Mouse (Mus musculus) liver, adult 2 months (tissue): ENCODE measurements around the gene Tnnt3. TPM values are rescaled to one million over a fixed set of nuclear protein-coding genes. Genes with fewer than 3 reads are reported as not detected.

ENCODE experiments used
- DNase-seq: peaks from one replicate; pipeline ENCODE4 v3.0.0-alpha.2; 2011; ENCODE audit warnings: low read depth, low spot score; ENCODE audit errors: extremely low read depth
- H3K27ac ChIP-seq: fragments of 200-500 bp; replicated peaks from 2 replicates; pipeline ENCODE4 v1.5.1; 2012; ENCODE audit warnings: low read depth, mild to moderate bottlenecking, control low read depth, inconsistent platforms, low read length; ENCODE audit not compliant: insufficient read depth
- H3K27me3 ChIP-seq: fragments of 200-500 bp; 2 replicates; pipeline ENCODE4 v1.6.1; 2012; ENCODE audit warnings: mild to moderate bottlenecking, moderate library complexity, low read length, inconsistent platforms; ENCODE audit not compliant: control insufficient read depth, insufficient read depth
- H3K36me3 ChIP-seq: fragments of 200-500 bp; 2 replicates; pipeline ENCODE4 v1.6.1; 2012; ENCODE audit warnings: low read length, inconsistent platforms; ENCODE audit not compliant: control insufficient read depth, insufficient read depth
- H3K4me1 ChIP-seq: fragments of 200-500 bp; 2 replicates; pipeline ENCODE4 v1.6.1; 2011; ENCODE audit warnings: low read length; ENCODE audit not compliant: control insufficient read depth, insufficient read depth
- H3K4me3 ChIP-seq: fragments of 200-500 bp; 2 replicates; pipeline ENCODE4 v1.5.1; 2011; ENCODE audit warnings: low read depth, mild to moderate bottlenecking, control low read depth, low read length, moderate library complexity; ENCODE audit not compliant: insufficient read depth
- H3K79me2 ChIP-seq: fragments of 200-500 bp; 2 replicates; pipeline ENCODE4 v1.6.1; 2012; ENCODE audit warnings: inconsistent platforms, mild to moderate bottlenecking, low read length, moderate library complexity; ENCODE audit not compliant: control insufficient read depth, insufficient read depth
- H3K9ac ChIP-seq: fragments of 200-500 bp; 2 replicates; pipeline ENCODE4 v1.6.1; 2012; ENCODE audit warnings: low read depth, mild to moderate bottlenecking, control low read depth, inconsistent platforms, low read length
- CTCF ChIP-seq: fragments of 200-500 bp; IDR thresholded peaks from 2 replicates; pipeline ENCODE4 v1.5.1; 2011; ENCODE audit warnings: low read depth, low read length, control low read depth
- POLR2A ChIP-seq: fragments of 200-500 bp; IDR thresholded peaks from 2 replicates; pipeline ENCODE4 v1.6.1; 2011; ENCODE audit warnings: low read length, control low read depth; ENCODE audit not compliant: insufficient read depth; ENCODE audit errors: extremely low read depth
- WGBS: fragments of 180-500 bp; shearing (Covaris S2); methylation state at CpG from one replicate; pipeline ENCODE4 v1.1.7; 2018; 5-methylcytosine and 5-hydroxymethylcytosine counted together
- polyA plus RNA-seq: library from polyadenylated mRNA; depleted of rRNA; stranded (reverse); fragments of >200 nt; gene quantifications from 2 replicates; pipeline ENCODE4 v1.2.3, GENCODE M21; 2012
- total RNA-seq: library from RNA; depleted of rRNA; stranded (reverse); fragments of >200 nt; gene quantifications from 2 replicates; pipeline ENCODE4 v1.2.3, GENCODE M21; 2014

The Tnnt3 gene
- total and polyA plus RNA-seq, 2 experiments = 6.4 TPM; not detected in 1

DNA sequence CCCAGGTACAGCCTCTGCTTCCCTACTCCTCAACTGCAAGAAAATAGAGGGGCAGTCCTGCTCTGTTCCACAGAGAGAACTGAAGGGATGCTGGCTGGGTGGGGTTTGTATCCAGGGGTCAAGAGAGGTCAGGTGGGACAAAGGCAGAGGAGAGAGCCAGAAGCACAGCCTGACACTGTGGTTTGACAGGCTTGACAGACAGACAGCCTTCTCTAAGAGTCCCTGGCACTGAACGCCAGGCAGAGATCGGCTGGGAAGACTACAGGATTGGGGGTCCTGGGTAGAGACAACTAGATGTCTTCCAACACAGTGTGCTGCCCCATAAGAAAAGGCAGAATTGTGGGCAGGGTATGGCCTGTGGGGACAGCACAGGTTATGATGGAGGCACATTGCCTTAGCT lies 20.1 kb upstream of the Tnnt3 start:
- H3K27ac ChIP-seq = no peak overlapping the region
- no peaks in the 10 kb centered on the region for H3K79me2 ChIP-seq
- no peaks in the 10 kb centered on the region; the same call in 1 of the 2 replicates for H3K4me1 ChIP-seq
- no peak for DNase-seq
- H3K27me3 ChIP-seq = no peaks in the 10 kb centered on the region
- no peak overlapping the region for H3K4me3 ChIP-seq
- 86% methylated on average over 2 of the region's 2 CpGs for WGBS
- H3K9ac ChIP-seq = no peak overlapping the region
- no peaks in the 10 kb centered on the region for H3K36me3 ChIP-seq
- TF ChIP-seq POLR2A (no peak), CTCF (no peak)

DNA sequence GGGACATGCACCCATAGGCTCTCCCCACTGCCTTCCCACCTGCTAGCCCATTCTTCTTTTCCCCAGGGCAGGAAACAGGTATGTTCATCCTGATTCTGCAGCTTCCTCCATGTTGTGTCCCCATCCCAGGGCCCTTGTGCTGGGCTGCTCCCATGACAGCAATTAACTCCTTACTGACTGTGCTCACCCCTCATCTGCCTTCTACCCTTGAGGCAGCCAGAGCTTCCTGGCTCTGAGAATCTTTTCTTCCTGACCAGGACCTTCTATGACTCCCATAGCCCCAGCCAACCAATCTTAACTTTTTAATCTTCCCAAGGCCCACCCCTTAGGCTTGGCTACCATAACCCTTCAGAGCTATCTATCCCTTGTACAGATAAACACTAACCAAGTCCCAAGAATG lies 19.3 kb upstream of the Tnnt3 start:
- Histone ChIP-seq H3K79me2 (no peaks in the 10 kb centered on the region), H3K9ac (no peak overlapping the region), H3K36me3 (no peaks in the 10 kb centered on the region), H3K27me3 (no peaks in the 10 kb centered on the region), H3K4me1 (no peaks in the 10 kb centered on the region; the same call in 1 of the 2 replicates), H3K4me3 (no peak overlapping the region), H3K27ac (no peak overlapping the region)
- TF ChIP-seq CTCF (no peak), POLR2A (no peak)
- no peak for DNase-seq

DNA sequence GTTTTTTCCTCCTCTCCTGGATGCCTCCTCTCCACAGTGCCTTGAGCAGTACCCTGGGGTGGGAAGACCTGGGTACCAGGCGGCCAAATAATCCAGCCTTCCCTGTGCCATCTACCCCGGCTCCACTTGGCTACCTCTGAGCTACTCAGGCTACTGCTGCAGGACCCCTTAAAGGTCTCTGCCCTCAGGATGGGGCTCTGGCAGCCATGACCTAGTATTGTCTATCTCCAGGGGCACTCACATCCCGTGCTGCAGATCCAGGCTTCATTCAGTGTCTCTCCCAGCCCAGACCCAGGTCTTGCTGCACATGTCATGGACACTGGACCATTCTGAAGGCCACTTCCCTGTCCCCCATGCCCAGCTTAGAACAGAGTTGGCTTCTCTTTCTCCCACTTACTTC lies 18.8 kb upstream of the Tnnt3 start:
- 90% methylated on average over 3 of the region's 3 CpGs for WGBS
- no peaks in the 10 kb centered on the region; the same call in 1 of the 2 replicates for H3K4me1 ChIP-seq
- no peak overlapping the region for H3K27ac ChIP-seq
- TF ChIP-seq POLR2A (no peak), CTCF (no peak)
- no peak overlapping the region for H3K4me3 ChIP-seq
- no peaks in the 10 kb centered on the region for H3K36me3 ChIP-seq
- H3K79me2 ChIP-seq = no peaks in the 10 kb centered on the region
- DNase-seq = no peak
- no peak overlapping the region for H3K9ac ChIP-seq
- no peaks in the 10 kb centered on the region for H3K27me3 ChIP-seq

DNA sequence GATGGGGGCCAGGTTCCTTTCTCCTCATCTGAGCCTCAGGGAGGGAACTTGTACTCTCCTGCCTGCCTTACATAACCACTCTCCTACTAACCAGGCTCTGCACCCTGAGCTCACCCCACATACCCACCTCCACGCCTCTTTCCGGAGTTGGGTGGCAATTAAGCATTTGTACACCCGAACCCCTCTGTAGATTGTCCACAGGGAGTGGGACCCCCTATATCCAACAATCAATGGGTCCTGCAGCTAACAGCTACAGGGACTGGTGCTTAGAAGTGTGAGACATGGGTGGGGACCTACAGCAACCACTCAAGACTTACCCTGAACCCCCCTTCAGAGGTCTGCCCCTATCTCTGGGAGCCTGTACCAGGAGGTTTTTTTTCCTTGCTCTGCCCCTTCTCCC lies 18.0 kb upstream of the Tnnt3 start:
- no peak for DNase-seq
- Histone ChIP-seq H3K27ac (no peak overlapping the region), H3K36me3 (no peaks in the 10 kb centered on the region), H3K4me3 (no peak overlapping the region), H3K9ac (no peak overlapping the region), H3K79me2 (no peaks in the 10 kb centered on the region), H3K27me3 (no peaks in the 10 kb centered on the region), H3K4me1 (no peaks in the 10 kb centered on the region; the same call in 1 of the 2 replicates)
- WGBS = 95% methylated on average over 3 of the region's 3 CpGs
- TF ChIP-seq POLR2A (no peak), CTCF (no peak)

DNA sequence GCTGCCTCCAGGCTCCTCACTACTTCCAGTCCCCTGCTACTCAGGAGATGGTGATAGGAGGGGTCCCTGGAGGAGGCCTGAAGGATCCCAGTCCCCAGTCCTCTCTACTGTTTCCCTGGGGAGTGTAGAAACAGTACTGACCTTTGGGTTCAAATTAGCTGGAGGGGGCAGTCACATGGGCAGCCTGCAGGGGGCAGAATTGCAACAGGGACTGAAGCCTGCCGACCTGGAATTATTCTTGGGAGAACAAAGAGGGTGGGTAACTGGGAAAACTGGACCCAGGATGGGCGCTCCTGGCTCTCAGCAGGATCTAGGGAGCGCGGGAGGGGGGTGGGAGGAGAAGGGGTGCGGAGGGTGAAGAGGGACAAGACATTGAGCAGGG lies 17.5 kb upstream of the Tnnt3 start:
- 30% methylated on average over 5 of the region's 5 CpGs for WGBS
- no peaks in the 10 kb centered on the region; the same call in 1 of the 2 replicates for H3K4me1 ChIP-seq
- no peak overlapping the region for H3K4me3 ChIP-seq
- H3K9ac ChIP-seq = no peak overlapping the region
- no peaks in the 10 kb centered on the region for H3K79me2 ChIP-seq
- H3K27me3 ChIP-seq = no peaks in the 10 kb centered on the region
- no peaks in the 10 kb centered on the region for H3K36me3 ChIP-seq
- H3K27ac ChIP-seq = no peak overlapping the region
- peak; percentile 2 for DNase-seq
- TF ChIP-seq POLR2A = no peak
- TF ChIP-seq CTCF = peak; percentile 67

DNA sequence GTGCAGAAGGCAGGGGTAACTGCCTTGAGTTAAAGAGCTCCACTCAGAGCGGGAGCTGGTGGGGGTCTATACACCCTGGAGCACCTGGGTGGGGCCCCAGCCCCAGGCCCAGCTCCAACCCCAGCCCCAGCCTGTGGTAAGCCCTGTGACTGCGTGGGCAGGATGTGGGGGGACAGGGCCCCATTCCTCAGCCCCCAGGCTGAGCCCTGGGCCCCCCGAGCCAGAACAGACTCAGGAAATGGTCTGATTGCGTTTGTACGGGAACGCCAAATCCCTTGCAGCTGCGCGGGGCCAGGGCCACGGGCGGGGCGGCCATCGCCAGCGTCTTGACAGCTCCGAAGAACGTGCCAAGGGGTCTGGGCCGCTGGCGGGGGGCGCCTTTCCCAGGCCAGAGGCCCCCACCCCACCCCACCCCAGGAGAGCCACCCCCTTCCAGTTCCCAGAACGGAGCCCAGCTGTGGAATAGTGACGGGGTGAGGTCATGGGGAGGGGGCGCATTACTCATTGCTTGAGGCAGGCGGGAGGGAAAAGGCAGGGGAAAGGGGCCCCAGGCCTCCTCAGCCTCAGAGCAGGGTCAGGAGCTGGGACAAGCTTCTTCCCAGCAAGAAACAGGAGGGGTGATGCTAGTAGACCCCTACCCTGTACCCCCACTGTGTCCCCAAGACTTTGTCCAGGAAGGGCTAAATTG lies 16.9 kb upstream of the Tnnt3 start:
- no peak overlapping the region for H3K27ac ChIP-seq
- no peak for DNase-seq
- no peaks in the 10 kb centered on the region for H3K79me2 ChIP-seq
- H3K4me3 ChIP-seq = no peak overlapping the region
- TF ChIP-seq CTCF = no peak
- TF ChIP-seq POLR2A = no peak
- 36% methylated on average over 22 of the region's 22 CpGs for WGBS
- no peaks in the 10 kb centered on the region; the same call in 1 of the 2 replicates for H3K4me1 ChIP-seq
- no peaks in the 10 kb centered on the region for H3K36me3 ChIP-seq
- no peak overlapping the region for H3K9ac ChIP-seq
- no peaks in the 10 kb centered on the region for H3K27me3 ChIP-seq
